Mouse (Mus musculus) stomach, postnatal 0 days (tissue): ENCODE measurements around the gene Cplx1. TPM values are rescaled to one million over a fixed set of nuclear protein-coding genes. Genes with fewer than 3 reads are reported as not detected.

ENCODE experiments used
- ATAC-seq: fragments of 200-750 bp; cut with Nextera tagmentation; 2 replicates; pipeline ENCODE4 v1.8.0; 2017; ENCODE audit not compliant: low FRiP score, low TSS enrichment
- DNase-seq: peaks from one replicate; pipeline ENCODE4 v3.0.0-alpha.2; 2016; ENCODE audit warnings: low spot score
- H3K27ac ChIP-seq: fragments of 300-500 bp; sonication (generic); replicated peaks from 2 replicates; pipeline ENCODE4 v1.5.1; 2014; ENCODE audit warnings: mild to moderate bottlenecking, control low read depth
- H3K27me3 ChIP-seq: fragments of 300-500 bp; sonication (generic); 2 replicates; pipeline ENCODE4 v1.6.1; 2014; ENCODE audit warnings: low read length; ENCODE audit not compliant: control insufficient read depth, insufficient read depth
- H3K36me3 ChIP-seq: fragments of 300-500 bp; sonication (generic); 2 replicates; pipeline ENCODE4 v1.6.1; 2014; ENCODE audit warnings: low read length, mixed read lengths; ENCODE audit not compliant: control insufficient read depth, insufficient read depth
- H3K4me1 ChIP-seq: fragments of 300-500 bp; sonication (generic); replicated peaks from 2 replicates; pipeline ENCODE4 v1.6.1; 2014; ENCODE audit warnings: antibody characterized with exemption; ENCODE audit not compliant: control insufficient read depth, insufficient read depth
- H3K4me2 ChIP-seq: fragments of 300-500 bp; sonication (generic); replicated peaks from 2 replicates; pipeline ENCODE4 v1.6.1; 2014; ENCODE audit warnings: low read depth, mild to moderate bottlenecking, control low read depth, moderate library complexity
- H3K4me3 ChIP-seq: fragments of 300-500 bp; sonication (generic); 2 replicates; pipeline ENCODE4 v1.5.1; 2014; ENCODE audit warnings: low read depth, low read length, control low read depth
- H3K9ac ChIP-seq: fragments of 300-500 bp; sonication (generic); 2 replicates; pipeline ENCODE4 v1.6.1; 2014; ENCODE audit warnings: mild to moderate bottlenecking, low read length, control low read depth, mixed read lengths
- H3K9me3 ChIP-seq: fragments of 300-500 bp; sonication (generic); 2 replicates; pipeline ENCODE4 v1.6.1; 2016; ENCODE audit warnings: low read length; ENCODE audit not compliant: control insufficient read depth
- CTCF ChIP-seq: IDR thresholded peaks from 2 replicates; pipeline ENCODE4 v1.5.1; 2016; ENCODE audit warnings: antibody characterized with exemption, low read depth, mild to moderate bottlenecking, moderate library complexity
- EP300 ChIP-seq: optimal IDR thresholded peaks from 2 replicates; pipeline ENCODE3; 2016; ENCODE audit warnings: antibody characterized with exemption
- WGBS: fragments of 180-500 bp; shearing (Covaris S2); extraction: QIAGEN DNeasy Blood & Tissue Kit; methylation state at CpG from one replicate; pipeline ENCODE4 v1.1.7; 2014; 5-methylcytosine and 5-hydroxymethylcytosine counted together
- polyA plus RNA-seq: library from polyadenylated mRNA; unstranded; fragments of >200 nt; fragmentation: Nextera tagmentation; extraction: Ambion mirVana; gene quantifications from 2 replicates; pipeline ENCODE4 v1.2.1, GENCODE M21; 2015

Gene Cplx1
- polyA plus RNA-seq, 1 experiment from 2014 or later: 1.8 TPM

DNA sequence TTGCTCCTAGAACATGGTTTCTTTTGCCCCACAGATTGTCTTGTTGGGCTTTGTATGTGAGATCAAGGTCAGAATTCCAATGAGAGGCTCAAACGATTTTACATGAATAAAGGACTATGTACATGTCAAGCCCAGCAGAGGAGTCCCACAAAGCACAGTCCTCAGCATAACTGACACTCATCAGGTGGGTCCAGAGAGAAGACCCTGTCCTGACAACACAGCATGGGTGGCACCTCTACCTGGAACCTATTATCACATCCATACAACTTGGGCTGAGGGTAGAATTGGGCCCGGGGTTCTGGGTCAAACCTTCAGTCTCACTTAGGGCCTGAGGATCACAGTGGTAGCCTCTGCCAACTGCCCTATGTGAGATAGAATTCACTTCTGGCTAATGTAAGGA lies 15.6 kb upstream of the Cplx1 start:
- 95% methylated on average over 2 of the region's 2 CpGs for WGBS
- ATAC-seq: no peak
- H3K36me3 ChIP-seq: peaks cover 18% of the 10 kb centered on the region
- H3K9me3 ChIP-seq: no peaks in the 10 kb centered on the region
- no peak for TF ChIP-seq CTCF
- TF ChIP-seq EP300: no peak
- H3K4me3 ChIP-seq: no peak overlapping the region
- H3K4me1 ChIP-seq: no peaks in the 10 kb centered on the region
- H3K27me3 ChIP-seq: no peaks in the 10 kb centered on the region
- no peak overlapping the region for H3K9ac ChIP-seq
- no peak for DNase-seq
- H3K27ac ChIP-seq: no peak overlapping the region
- no peak overlapping the region for H3K4me2 ChIP-seq

DNA sequence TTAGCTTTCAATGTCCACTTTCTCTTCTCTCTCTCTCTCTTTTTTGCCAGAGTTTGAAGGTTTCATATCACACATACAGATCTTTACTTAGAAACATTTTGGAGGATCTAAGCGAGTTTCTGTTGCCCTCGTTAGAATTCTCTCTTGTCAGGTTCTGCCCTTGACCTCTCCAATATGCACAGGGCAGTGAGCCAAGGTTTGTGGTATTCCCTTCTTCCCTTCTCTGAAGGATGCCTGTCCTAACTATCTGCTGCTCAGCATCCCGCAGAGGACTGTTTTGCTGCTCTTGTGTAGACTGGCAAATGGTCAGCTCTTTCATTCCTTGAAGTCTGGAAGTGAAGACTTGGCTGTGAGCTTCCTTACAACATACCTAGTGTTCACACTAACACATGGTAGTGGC lies 14.5 kb upstream of the Cplx1 start:
- no peak overlapping the region for H3K4me3 ChIP-seq
- H3K36me3 ChIP-seq: peaks cover 10% of the 10 kb centered on the region
- TF ChIP-seq EP300: no peak
- no peak for TF ChIP-seq CTCF
- DNase-seq (no peak), ATAC-seq (no peak)
- H3K27me3 ChIP-seq: no peaks in the 10 kb centered on the region
- no peak overlapping the region for H3K9ac ChIP-seq
- no peak overlapping the region for H3K4me2 ChIP-seq
- no peaks in the 10 kb centered on the region for H3K4me1 ChIP-seq
- H3K9me3 ChIP-seq: no peaks in the 10 kb centered on the region
- WGBS: 79% methylated on average over 3 of the region's 3 CpGs
- no peak overlapping the region for H3K27ac ChIP-seq

GRCm38 (mm10) chr5:108562483-108562882 lies 12.7 kb upstream of the Cplx1 start:
- Histone ChIP-seq H3K4me3 (no peak overlapping the region), H3K27ac (no peak overlapping the region), H3K27me3 (no peaks in the 10 kb centered on the region), H3K4me1 (no peaks in the 10 kb centered on the region), H3K36me3 (no peaks in the 10 kb centered on the region; the same call in 1 of the 2 replicates), H3K9ac (no peak overlapping the region), H3K9me3 (no peaks in the 10 kb centered on the region), H3K4me2 (no peak overlapping the region)
- no peak for DNase-seq
- WGBS: 73% methylated on average over 2 of the region's 2 CpGs
- ATAC-seq: no peak
- TF ChIP-seq EP300 (no peak), CTCF (no peak)

GRCm38 (mm10) chr5:108556986-108557385 lies 7.2 kb upstream of the Cplx1 start:
- Histone ChIP-seq H3K9me3 (no peaks in the 10 kb centered on the region), H3K4me2 (no peak overlapping the region), H3K4me1 (no peaks in the 10 kb centered on the region), H3K4me3 (no peak overlapping the region), H3K36me3 (no peaks in the 10 kb centered on the region), H3K27me3 (no peaks in the 10 kb centered on the region), H3K9ac (no peak overlapping the region), H3K27ac (no peak overlapping the region)
- 73% methylated on average over 4 of the region's 4 CpGs for WGBS
- TF ChIP-seq EP300: no peak
- no peak for TF ChIP-seq CTCF
- ATAC-seq (no peak), DNase-seq (peak; percentile 5)

- 61% methylated on average over 1 of the region's 1 CpGs for WGBS
- no peaks in the 10 kb centered on the region for H3K36me3 ChIP-seq
- no peak overlapping the region for H3K27ac ChIP-seq
- H3K4me2 ChIP-seq: no peak overlapping the region
- no peak overlapping the region for H3K4me3 ChIP-seq
- no peak for ATAC-seq
- TF ChIP-seq EP300 (no peak), CTCF (no peak)
- no peaks in the 10 kb centered on the region for H3K9me3 ChIP-seq
- H3K4me1 ChIP-seq: no peaks in the 10 kb centered on the region
- H3K9ac ChIP-seq: no peak overlapping the region
- no peak for DNase-seq
- H3K27me3 ChIP-seq: no peaks in the 10 kb centered on the region
These were observed 4.2 kb upstream of the Cplx1 start for GRCm38 (mm10) chr5:108554041-108554440.

- Histone ChIP-seq H3K4me1 (no peaks in the 10 kb centered on the region), H3K36me3 (no peaks in the 10 kb centered on the region), H3K9me3 (no peaks in the 10 kb centered on the region), H3K4me3 (no peak overlapping the region), H3K27me3 (no peaks in the 10 kb centered on the region), H3K27ac (no peak overlapping the region), H3K9ac (no peak overlapping the region), H3K4me2 (peak overlapping the region; percentile 41)
- no peak; the same call in 1 of the 2 replicates for ATAC-seq
- DNase-seq: no peak
- no peak for TF ChIP-seq EP300
- no peak for TF ChIP-seq CTCF
- under 1% methylated on average over 16 of the region's 16 CpGs for WGBS
These were observed 377 bp upstream of the Cplx1 start for GRCm38 (mm10) chr5:108550207-108550594.
